24 mouse cellular contexts compared by ENCODE assay signal in the genomic region with DNA sequence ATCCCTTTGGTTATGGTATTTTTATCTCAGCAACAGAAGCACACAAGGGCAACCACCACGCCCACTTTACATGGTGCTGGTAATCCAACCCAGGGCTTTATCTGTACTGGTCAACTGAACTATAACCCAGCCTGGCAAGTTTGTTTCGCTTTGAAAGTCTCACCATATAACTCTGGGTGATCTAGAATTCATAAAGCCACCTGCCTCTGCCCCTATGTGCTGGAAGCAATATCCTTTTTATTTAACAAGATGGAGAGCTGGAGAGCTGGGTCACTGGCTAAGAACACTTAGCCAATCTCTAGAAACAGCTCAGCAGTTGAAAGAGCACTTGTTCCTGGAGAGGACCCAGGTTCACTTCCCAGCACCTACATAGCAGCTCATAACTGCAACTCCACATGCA. TPM values are rescaled to one million over a fixed set of nuclear protein-coding genes. Genes with fewer than 3 reads are reported as not detected.
DNase-seq lines count a peak whose midpoint lies in the region; ATAC-seq and TF ChIP-seq lines count a peak whose summit lies in the region.
"Had no signal": no experiment of that assay in that cellular context is flagged by ENCODE, and none has a peak within 500 bp of the region (broad histone marks: within the 10 kb centered on the region; RNA-seq: fewer than 3 reads in every experiment).

No protein-coding gene starts in this region.

- H3K79me2 ChIP-seq in CH12.LX (replicated peaks; ENCODE audit: control insufficient read depth, extremely low read depth, insufficient read depth, poor library complexity, severe bottlenecking) = peaks cover 12% of the 10 kb centered on the region
- 0 out of 2 replicates have a peak, but pooled peaks cover 3% of the 10 kb centered on the region for H3K79me2 ChIP-seq in MEL (ENCODE audit: control insufficient read depth, insufficient read depth, low read length, poor library complexity)

- H3K4me1 ChIP-seq in intestine, postnatal 0 days (replicated peaks; ENCODE audit: control insufficient read depth, insufficient read depth, low read length) = no peaks in the 10 kb centered on the region
- no peaks in the 10 kb centered on the region for H3K4me1 ChIP-seq in intestine, embryonic 15.5 days (replicated peaks)
- peaks cover 0 to 11% of the 10 kb centered on the region in 2 experiments; a peak in 2 of 4 replicates for H3K4me1 ChIP-seq in CH12.LX (ENCODE audit: control insufficient read depth in 1 of 2, insufficient read depth in 2 of 2)
- H3K4me1 ChIP-seq in MEL (ENCODE audit: control insufficient read depth in 1 of 2, insufficient read depth in 2 of 2, low read length in 2 of 2) = no peaks in the 10 kb centered on the region
- H3K4me1 ChIP-seq in liver, embryonic 14.5 days (replicated peaks; ENCODE audit: control insufficient read depth in 2 of 2, insufficient read depth in 2 of 2, low read length in 1 of 2) = peaks cover 0 to 2% of the 10 kb centered on the region in 2 experiments; a peak in 2 of 4 replicates
- H3K4me1 ChIP-seq: hindbrain, embryonic 12.5 days had no signal

- H3K9me3 ChIP-seq in intestine, postnatal 0 days (ENCODE audit: control insufficient read depth) = no peaks in the 10 kb centered on the region
- H3K9me3 ChIP-seq in intestine, embryonic 15.5 days = no peaks in the 10 kb centered on the region
- H3K9me3 ChIP-seq in CH12.LX (replicated peaks; ENCODE audit: low read length) (no peaks in the 10 kb centered on the region), MEL (replicated peaks; ENCODE audit: insufficient read depth, low read length) (no peaks in the 10 kb centered on the region)
- H3K9me3 ChIP-seq in liver, embryonic 14.5 days (ENCODE audit: control insufficient read depth, low read length) = no peaks in the 10 kb centered on the region
- H3K9me3 ChIP-seq: G1E; heart, embryonic 10.5 days; hindbrain, embryonic 12.5 days had no signal

- no peak for ATAC-seq in intestine, postnatal 0 days
- no peak for ATAC-seq in intestine, embryonic 15.5 days
- ATAC-seq in liver, embryonic 14.5 days (ENCODE audit: insufficient read depth) = peak; percentile 31; the same call in 1 of the 2 replicates
- ATAC-seq: activated CD4-positive, CD25-positive, alpha-beta regulatory T cell, adult 4 months; forebrain, embryonic 14.5 days; hindbrain, embryonic 16.5 days; inflammation-experienced regulatory T-cells, adult 6 months had no signal

- no peak overlapping the region for H3K4me2 ChIP-seq in intestine, postnatal 0 days (replicated peaks; ENCODE audit: low read depth)
- no peak overlapping the region for H3K4me2 ChIP-seq in intestine, embryonic 15.5 days (replicated peaks)
- H3K4me2 ChIP-seq in CH12.LX (ENCODE audit: insufficient read depth, low read depth, poor library complexity, severe bottlenecking) = no peak overlapping the region
- no peak overlapping the region for H3K4me2 ChIP-seq in liver, embryonic 14.5 days (ENCODE audit: low read depth)
- H3K4me2 ChIP-seq: hindbrain, embryonic 12.5 days had no signal

- no peak overlapping the region for H3K9ac ChIP-seq in intestine, postnatal 0 days (ENCODE audit: low read depth, low read length)
- H3K9ac ChIP-seq in intestine, embryonic 15.5 days = no peak overlapping the region
- H3K9ac ChIP-seq in CH12.LX (ENCODE audit: insufficient read depth, low read depth) (no peak overlapping the region), MEL (ENCODE audit: control insufficient read depth, low read depth, low read length, poor library complexity, severe bottlenecking) (no peak overlapping the region)
- no peak overlapping the region for H3K9ac ChIP-seq in liver, embryonic 14.5 days (replicated peaks)
- H3K9ac ChIP-seq: hindbrain, embryonic 12.5 days had no signal

- H3K27ac ChIP-seq in intestine, postnatal 0 days (ENCODE audit: low read depth, low read length) = 0 out of 2 replicates have a peak overlapping the region, but pooled peaks have one; percentile 21
- no peak overlapping the region for H3K27ac ChIP-seq in intestine, embryonic 15.5 days
- H3K27ac ChIP-seq in CH12.LX (ENCODE audit: insufficient read depth, low read depth) (no peak overlapping the region), MEL (ENCODE audit: control insufficient read depth, low read depth, low read length) (no peak overlapping the region)
- no peak overlapping the region for H3K27ac ChIP-seq in liver, embryonic 14.5 days
- H3K27ac ChIP-seq: gastrocnemius, adult 2 months; heart, embryonic 10.5 days; hindbrain, embryonic 12.5 days had no signal

- peaks cover 32% of the 10 kb centered on the region for H3K36me3 ChIP-seq in intestine, postnatal 0 days (ENCODE audit: control insufficient read depth, insufficient read depth)
- peaks cover 23% of the 10 kb centered on the region for H3K36me3 ChIP-seq in intestine, embryonic 15.5 days
- peaks cover 65 to 84% of the 10 kb centered on the region in 2 experiments for H3K36me3 ChIP-seq in CH12.LX (replicated peaks in 1 of 2; ENCODE audit: control insufficient read depth in 1 of 2, insufficient read depth in 1 of 2, low read length in 1 of 2)
- H3K36me3 ChIP-seq in MEL (ENCODE audit: control insufficient read depth in 1 of 2, insufficient read depth in 2 of 2, low read length in 2 of 2) = peaks cover 10 to 27% of the 10 kb centered on the region in 2 experiments
- H3K36me3 ChIP-seq in liver, embryonic 14.5 days (replicated peaks; ENCODE audit: control insufficient read depth, insufficient read depth, low read depth) = peaks cover 57% of the 10 kb centered on the region

- TF ChIP-seq EP300 in CH12.LX (IDR thresholded peaks at IDR 0.05; ENCODE audit: low read length) (no peak), MEL (IDR thresholded peaks at IDR 0.05; ENCODE audit: low read depth in 1 of 2, low read length in 2 of 2) (no peak)
- TF ChIP-seq EP300 in liver, embryonic 14.5 days (IDR thresholded peaks at IDR 0.05; ENCODE audit: low read depth) = no peak

- no peak for DNase-seq in CH12.LX (ENCODE audit: extremely low read depth)
- peak; percentile 54 for DNase-seq in MEL (ENCODE audit: low read depth, low spot score)
- DNase-seq in liver, embryonic 14.5 days (ENCODE audit: low read depth in 3 of 3, low spot score in 3 of 3) = no peak
- no peak for DNase-seq in ovary, postnatal 14 days (ENCODE audit: low spot score)
- DNase-seq in adrenal gland, adult (ENCODE audit: inconsistent age in 2 of 2, low spot score in 1 of 2) = no peak
- no peak for DNase-seq in testis, postnatal 14 days (ENCODE audit: low spot score)
- DNase-seq: adrenal gland, adult 2 months; adrenal gland, postnatal 25 days; cerebellum, adult 18-20 months; cerebellum, postnatal 10 days; gastrocnemius, adult 2 months; gastrocnemius, postnatal 36 days; heart, adult 11 months; heart, postnatal 10 days; heart, postnatal 4 days had no signal

- in situ Hi-C loops in CH12.LX (cut with MboI; ENCODE audit: low pct_ligation_motif_present, low pct_unique_long_range_greater_than_20kb, low sequenced_read_pairs) = no loop called here

- WGBS in intestine, postnatal 0 days = 71% methylated on average over 2 of the region's 2 CpGs
- WGBS in intestine, embryonic 15.5 days = 82% methylated on average over 2 of the region's 2 CpGs
- WGBS in liver, embryonic 14.5 days (ENCODE audit: insufficient replicate concordance) = 46% methylated on average over 2 of the region's 2 CpGs

- no peak for TF ChIP-seq RAD21 in CH12.LX (IDR thresholded peaks at IDR 0.05; ENCODE audit: low read depth, low read length)
- TF ChIP-seq RAD21 in MEL (IDR thresholded peaks at IDR 0.05; ENCODE audit: low read depth, low read length) = no peak

- dilution Hi-C loops in CH12.LX (cut with MboI; ENCODE audit: extremely low pct_ligation_motif_present, extremely low pct_unique_long_range_greater_than_20kb, low sequenced_read_pairs) = no loop called here

- TF ChIP-seq POLR2A in CH12.LX (IDR thresholded peaks at IDR 0.05; ENCODE audit: low read depth, low read length) (no peak; the same call in 1 of the 2 replicates), MEL (IDR thresholded peaks at IDR 0.05; ENCODE audit: control insufficient read depth in 1 of 2, insufficient read depth in 1 of 2, low read depth in 1 of 2, low read length in 2 of 2, poor library complexity in 1 of 2) (0 out of 4 replicates have a peak, but pooled peaks of 1 of the 2 experiments have one; percentile 12)

- TF ChIP-seq CTCF in intestine, postnatal 0 days (IDR thresholded peaks at IDR 0.05; ENCODE audit: low read depth) = no peak
- no peak for TF ChIP-seq CTCF in CH12.LX (conservative IDR thresholded peaks at IDR 0.05 in 1 of 2, IDR thresholded peaks at IDR 0.05 in 1 of 2; ENCODE audit: low read depth in 2 of 2, low read length in 2 of 2)
- TF ChIP-seq CTCF in MEL (IDR thresholded peaks at IDR 0.05 in 2 of 3, conservative IDR thresholded peaks at IDR 0.05 in 1 of 3; ENCODE audit: control insufficient read depth in 1 of 3, insufficient read depth in 1 of 3, low read depth in 2 of 3, low read length in 3 of 3, poor library complexity in 1 of 3, severe bottlenecking in 1 of 3) = no peak
- no peak for TF ChIP-seq CTCF in liver, embryonic 14.5 days (IDR thresholded peaks at IDR 0.05; ENCODE audit: low read depth)

- no peak overlapping the region for H3K4me3 ChIP-seq in intestine, postnatal 0 days (ENCODE audit: low read depth, low read length)
- H3K4me3 ChIP-seq in intestine, embryonic 15.5 days (replicated peaks) = no peak overlapping the region
- H3K4me3 ChIP-seq in CH12.LX (replicated peaks in 1 of 3; ENCODE audit: low read depth in 2 of 3, low read length in 2 of 3, poor library complexity in 1 of 3) = no peak overlapping the region
- H3K4me3 ChIP-seq in MEL (ENCODE audit: control insufficient read depth in 1 of 2, insufficient read depth in 1 of 2, low read depth in 2 of 2, low read length in 2 of 2) = no peak overlapping the region
- H3K4me3 ChIP-seq in liver, embryonic 14.5 days (ENCODE audit: insufficient read depth in 1 of 2, low read depth in 2 of 2, low read length in 2 of 2) = no peak overlapping the region
- H3K4me3 ChIP-seq: gastrocnemius, adult 2 months; heart, embryonic 10.5 days; hindbrain, embryonic 12.5 days had no signal

- no peaks in the 10 kb centered on the region for H3K27me3 ChIP-seq in intestine, postnatal 0 days (replicated peaks; ENCODE audit: control insufficient read depth, insufficient read depth, low read length)
- no peaks in the 10 kb centered on the region for H3K27me3 ChIP-seq in intestine, embryonic 15.5 days (replicated peaks)
- H3K27me3 ChIP-seq in CH12.LX (replicated peaks) (no peaks in the 10 kb centered on the region), MEL (ENCODE audit: control insufficient read depth in 1 of 2, insufficient read depth in 2 of 2, low read length in 2 of 2) (no peaks in the 10 kb centered on the region)
- H3K27me3 ChIP-seq in liver, embryonic 14.5 days (ENCODE audit: control insufficient read depth, insufficient read depth, low read length) = no peaks in the 10 kb centered on the region
- H3K27me3 ChIP-seq: hindbrain, embryonic 12.5 days had no signal

RNA-seq across cellular contexts. Expression of gene Kpna2, which starts 12.0 kb away (rescaled TPM):
- polyA plus RNA-seq in intestine, postnatal 0 days (2015; fragmentation: Nextera tagmentation; extraction: Ambion mirVana) = 80.6 and 100 TPM in 2 replicates
- polyA plus RNA-seq in intestine, embryonic 15.5 days (2015; fragmentation: Nextera tagmentation; extraction: Ambion mirVana) = 357 and 384 TPM in 2 replicates
- 327 and 495 TPM in 2 replicates for total RNA-seq in CH12.LX (2012; rRNA removed)
- total RNA-seq in CH12.LX (2014; rRNA removed) = 734 and 759 TPM in 2 replicates
- 536 and 582 TPM in 2 replicates for polyA plus RNA-seq in CH12.LX (2012; ENCODE audit: insufficient read length, low read depth)
- 216 and 275 TPM in 2 replicates for total RNA-seq in MEL (2012; rRNA removed)
- 10 to 100 TPM in 1 of 2 experiments, not detected in 1; 13.2 TPM for polyA plus RNA-seq in MEL (2012; ENCODE audit: insufficient read depth in 1 of 2, insufficient read length in 2 of 2, low read depth in 1 of 2, low replicate concordance in 2 of 2, missing spikeins in 1 of 2)
- polyA plus RNA-seq in liver, embryonic 14.5 days (2012; rRNA removed) = 133 and 158 TPM in 2 replicates
- 277 and 283 TPM in 2 replicates for polyA plus RNA-seq in liver, embryonic 14.5 days (2014; fragmentation: Nextera tagmentation; extraction: Ambion mirVana)

RNA-seq across cellular contexts. Expression of gene 1810010H24Rik, which starts 38.1 kb away (rescaled TPM):
- polyA plus RNA-seq in intestine, postnatal 0 days (2015; fragmentation: Nextera tagmentation; extraction: Ambion mirVana) = 9.6 and 9.9 TPM in 2 replicates
- 2.6 and 3.0 TPM in 2 replicates for polyA plus RNA-seq in intestine, embryonic 15.5 days (2015; fragmentation: Nextera tagmentation; extraction: Ambion mirVana)
- total RNA-seq in CH12.LX (2012; rRNA removed) = 0.29 and 1.1 TPM in 2 replicates
- total RNA-seq in CH12.LX (2014; rRNA removed) = 0.82 and 1.7 TPM in 2 replicates
- 0.53 and 0.83 TPM in 2 replicates for polyA plus RNA-seq in CH12.LX (2012; ENCODE audit: insufficient read length, low read depth)
- total RNA-seq in MEL (2012; rRNA removed) = 0.42 and 0.88 TPM in 2 replicates
- 1 to 10 TPM in 1 of 2 experiments, not detected in 1; 2.5 TPM for polyA plus RNA-seq in MEL (2012; ENCODE audit: insufficient read depth in 1 of 2, insufficient read length in 2 of 2, low read depth in 1 of 2, low replicate concordance in 2 of 2, missing spikeins in 1 of 2)
- 1.8 and 1.9 TPM in 2 replicates for polyA plus RNA-seq in liver, embryonic 14.5 days (2012; rRNA removed)
- 2.6 and 3.9 TPM in 2 replicates for polyA plus RNA-seq in liver, embryonic 14.5 days (2014; fragmentation: Nextera tagmentation; extraction: Ambion mirVana)
